Mouse (Mus musculus): ENCODE measurements around the gene Cfap45.

The Cfap45 gene

DNA sequence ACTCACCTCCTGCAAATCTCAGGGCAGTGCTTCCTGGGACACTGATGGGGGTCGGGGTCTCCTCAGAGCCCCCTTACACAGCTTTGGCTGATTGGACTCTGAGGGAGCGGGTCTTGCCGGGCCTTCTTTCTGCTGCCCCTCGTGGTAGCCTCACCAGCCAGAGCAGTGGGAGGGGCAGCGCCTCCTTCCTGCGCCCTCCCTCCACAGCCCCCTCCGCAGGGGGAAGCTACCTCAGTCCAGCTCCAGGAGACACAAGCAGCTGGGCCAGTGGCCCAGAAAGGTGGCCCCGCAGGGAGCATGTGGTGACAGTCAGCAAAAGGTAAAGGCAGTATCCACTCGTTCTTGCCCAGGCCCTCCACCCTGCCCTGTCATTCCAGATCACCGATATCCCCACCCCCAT, 23.2 kb upstream of the Cfap45 start:
- DNase-seq, result no peak

DNA sequence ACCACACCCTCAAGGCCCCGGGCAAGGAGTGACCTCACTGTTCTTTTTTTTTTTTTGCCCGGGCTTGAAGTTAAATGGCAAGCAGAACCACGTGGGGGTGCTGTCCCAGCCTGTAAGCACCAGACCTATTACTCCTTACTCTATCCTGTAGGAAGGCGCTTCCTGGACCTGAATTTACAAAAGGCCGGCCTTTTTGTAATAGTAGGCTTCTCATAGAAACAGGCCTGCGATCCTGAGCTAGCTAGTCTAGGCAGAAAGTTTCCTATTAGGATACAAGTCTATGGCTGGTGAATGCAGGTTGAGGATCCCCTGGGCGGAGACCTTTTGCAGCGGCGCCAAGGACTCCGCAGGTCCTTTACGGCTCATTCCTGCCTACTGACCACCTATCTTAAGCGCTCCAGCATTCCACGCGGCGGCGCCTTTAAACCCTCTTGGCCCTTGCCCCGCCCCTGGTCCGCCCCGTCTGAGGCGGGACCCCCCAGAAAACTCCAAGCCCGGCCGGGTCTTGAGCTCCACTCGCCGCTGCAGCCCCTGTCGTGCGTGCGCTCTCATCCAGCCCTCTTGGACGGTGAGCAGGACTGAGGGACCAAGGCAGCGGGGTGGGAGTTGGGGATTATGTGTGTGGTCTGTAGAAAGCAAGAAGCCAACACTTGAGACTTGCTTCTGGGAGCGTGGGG, 20.7 kb upstream of the Cfap45 start, which contains the start of gene Tagln2:
Gene Tagln2 (plus strand): TSS at position 283 of the 677 bp plus-strand sequence.
- DNase-seq, result peak; percentile 83

DNA sequence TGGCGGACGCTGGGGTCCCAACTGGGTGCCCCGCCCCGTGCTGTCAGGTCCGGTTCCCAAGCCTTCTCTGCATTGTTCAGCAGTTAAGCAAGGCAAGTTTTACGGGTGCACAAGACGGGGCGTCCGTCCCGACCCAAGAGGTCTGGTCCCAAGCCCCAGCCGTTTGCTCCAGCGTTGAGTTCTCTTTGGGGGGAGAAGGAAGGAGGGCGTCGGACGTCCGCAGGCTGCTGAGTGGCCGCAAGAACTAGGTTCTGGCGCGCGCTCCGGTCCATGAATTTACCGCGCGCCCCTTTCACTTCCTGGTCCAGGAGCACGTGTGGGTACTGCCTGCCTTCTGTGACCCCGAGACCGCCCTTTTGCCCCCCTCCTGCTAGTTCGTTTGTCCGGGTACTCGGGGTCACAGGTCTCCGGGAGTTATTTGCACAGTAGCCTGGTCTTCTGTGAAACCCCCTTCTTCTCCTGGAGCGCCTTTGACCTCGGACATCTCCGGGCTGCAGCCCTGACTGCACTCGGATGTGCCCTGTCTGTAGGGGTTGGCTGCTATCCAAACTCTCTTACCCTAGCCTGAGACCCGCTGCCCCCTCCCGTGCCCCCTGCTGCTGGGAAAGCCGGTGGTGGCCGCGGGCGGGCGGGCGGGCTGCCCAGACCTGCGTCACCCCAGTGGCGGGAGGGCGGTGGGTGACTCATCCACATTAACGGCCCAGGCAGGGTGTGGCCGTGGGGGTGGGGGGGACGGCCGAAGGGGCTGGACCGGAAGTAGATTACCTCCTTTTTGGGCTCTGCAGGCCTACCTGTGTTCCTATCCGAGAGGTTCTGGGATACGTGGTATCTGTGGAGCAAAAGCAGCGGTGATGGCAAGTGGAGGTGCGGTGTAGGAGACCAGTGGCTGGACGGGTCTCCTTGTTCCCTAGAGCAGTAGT, 19.9 kb upstream of the Cfap45 start:
- DNase-seq, result peak; percentile 89

DNA sequence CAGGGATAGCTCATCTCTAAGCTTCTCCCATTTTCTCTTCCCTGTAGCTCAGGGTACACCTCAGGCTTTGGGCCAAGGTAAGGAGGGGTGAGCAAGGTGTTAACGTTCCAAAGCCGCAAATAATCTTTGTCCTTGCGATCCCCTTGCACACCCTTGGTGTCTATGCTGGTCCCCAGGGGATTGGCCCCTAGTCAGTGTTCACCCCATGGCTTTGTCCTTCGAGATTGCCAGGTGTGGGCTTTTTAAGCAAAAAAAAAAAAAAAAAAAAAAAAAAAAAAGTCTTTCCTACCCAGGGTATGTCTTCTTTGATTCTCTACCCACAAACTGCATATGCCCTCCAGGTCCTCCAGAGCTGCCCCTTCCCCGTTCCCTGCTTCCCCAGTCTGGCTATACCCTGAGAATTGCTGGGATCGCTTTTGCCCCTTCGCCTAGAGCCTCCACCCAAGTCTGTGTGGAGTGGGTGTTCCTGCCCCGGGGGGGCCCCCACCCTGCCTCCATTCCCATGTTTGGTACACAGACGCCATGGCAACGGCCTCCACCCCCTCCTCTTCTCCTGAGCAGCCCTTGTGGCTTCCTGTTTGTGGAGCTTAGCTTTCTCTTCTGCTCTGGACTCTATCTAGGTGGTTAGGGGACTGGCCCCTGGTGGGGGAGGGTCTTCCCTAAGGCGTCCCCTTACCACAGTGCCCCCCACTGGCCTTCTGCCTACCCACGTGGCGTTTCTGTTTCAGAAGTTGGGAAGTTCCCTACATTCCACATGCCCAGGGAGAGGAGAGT, 19.0 kb upstream of the Cfap45 start:
- DNase-seq, result peak; percentile 72

- peak; percentile 37 for DNase-seq
Measured at GRCm38 (mm10) chr1:172502145-172503110, 18.2 kb upstream of the Cfap45 start.

- peak; percentile 77 for DNase-seq
Measured at GRCm38 (mm10) chr1:172503111-172503997, 17.2 kb upstream of the Cfap45 start.

- peak; percentile 22 for DNase-seq
Measured at GRCm38 (mm10) chr1:172504756-172505155, 15.8 kb upstream of the Cfap45 start.

- DNase-seq, result no peak
Measured at GRCm38 (mm10) chr1:172507001-172507400, 13.6 kb upstream of the Cfap45 start.

DNA sequence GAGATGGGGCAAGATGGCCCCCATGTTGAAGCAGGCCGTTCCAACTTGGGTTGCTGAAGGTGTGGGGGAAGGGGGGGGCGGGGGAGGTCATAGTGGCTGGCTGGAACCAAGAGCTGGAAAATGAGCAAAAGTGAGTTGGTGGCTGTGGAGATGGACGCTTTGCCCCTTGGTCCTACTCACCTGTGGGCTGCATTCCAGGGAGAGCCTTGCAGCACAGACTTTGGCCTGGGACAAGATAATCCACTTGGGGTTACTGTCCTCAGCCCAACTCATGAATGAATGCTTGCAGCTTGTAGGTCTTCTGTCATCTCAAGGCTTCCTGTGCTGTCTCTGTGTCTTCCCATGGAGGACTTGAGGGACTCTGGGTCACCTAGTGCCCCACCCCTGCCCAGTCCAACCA, 12.9 kb upstream of the Cfap45 start:
- no peak for DNase-seq

GRCm38 (mm10) chr1:172508172-172508571, 12.4 kb upstream of the Cfap45 start:
- DNase-seq, result no peak

DNA sequence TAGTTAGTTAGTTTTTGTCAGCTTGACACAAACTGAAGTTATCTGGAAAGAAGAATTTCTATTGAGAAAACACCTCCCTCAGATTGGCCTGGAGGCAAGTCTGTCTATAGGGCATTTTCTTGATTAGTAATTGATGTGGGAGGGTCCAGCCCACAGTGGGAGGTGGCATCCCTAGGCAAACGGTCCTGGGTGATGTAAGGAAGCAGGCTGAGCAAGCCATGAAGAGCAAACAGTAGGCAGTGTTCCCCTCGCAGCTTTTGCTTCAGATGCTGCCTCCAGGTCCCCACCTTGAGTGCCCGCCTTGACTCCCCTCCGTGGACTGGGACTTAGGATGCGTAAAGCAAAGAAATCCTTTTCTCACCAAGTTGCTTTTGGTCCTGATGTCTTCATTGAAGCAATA, 11.4 kb upstream of the Cfap45 start:
- DNase-seq, result no peak

DNA sequence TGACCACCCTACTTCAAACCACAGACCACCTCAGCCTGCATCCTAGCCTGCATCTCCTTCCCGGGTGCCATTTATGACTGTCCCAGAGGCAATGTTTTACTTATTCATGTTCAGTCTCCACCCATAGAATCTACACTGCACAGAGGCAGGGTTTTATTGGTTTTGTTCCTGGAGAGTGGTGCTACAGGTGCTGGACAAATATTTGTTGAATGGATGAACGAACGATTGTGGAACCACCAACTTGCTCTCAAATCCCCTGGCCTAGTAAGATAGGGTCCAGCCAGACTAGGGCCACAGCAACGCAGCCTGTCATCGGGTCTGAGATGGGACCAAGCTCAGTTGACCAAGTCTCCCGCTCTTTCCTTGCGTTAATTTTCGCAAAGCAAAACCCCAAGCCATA, 10.6 kb upstream of the Cfap45 start:
- DNase-seq, result no peak

GRCm38 (mm10) chr1:172510421-172510972, 10.1 kb upstream of the Cfap45 start:
- DNase-seq, result no peak

DNA sequence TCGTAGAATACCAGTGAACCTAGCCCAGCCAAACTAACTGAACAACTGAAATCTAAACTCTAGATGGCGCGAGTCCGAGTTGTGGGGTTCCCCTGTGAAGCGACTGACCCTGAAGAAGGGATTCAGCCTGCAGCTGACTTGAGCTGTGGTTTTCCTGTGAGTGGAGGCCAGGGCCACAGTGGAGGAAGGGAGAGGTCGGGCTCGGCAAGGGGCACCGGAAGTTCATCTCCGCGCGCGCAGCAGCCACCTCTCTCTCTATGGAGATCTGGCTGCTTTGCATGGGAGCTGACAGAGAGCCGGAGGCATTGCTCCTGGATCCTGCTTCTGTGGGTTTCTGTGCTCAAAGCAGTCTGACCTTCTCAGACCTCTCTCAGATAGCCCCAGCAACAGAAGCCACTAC, 7.6 kb upstream of the Cfap45 start:
- peak; percentile 30 for DNase-seq

- DNase-seq, result no peak
Measured at GRCm38 (mm10) chr1:172513525-172514212, 6.9 kb upstream of the Cfap45 start.

DNA sequence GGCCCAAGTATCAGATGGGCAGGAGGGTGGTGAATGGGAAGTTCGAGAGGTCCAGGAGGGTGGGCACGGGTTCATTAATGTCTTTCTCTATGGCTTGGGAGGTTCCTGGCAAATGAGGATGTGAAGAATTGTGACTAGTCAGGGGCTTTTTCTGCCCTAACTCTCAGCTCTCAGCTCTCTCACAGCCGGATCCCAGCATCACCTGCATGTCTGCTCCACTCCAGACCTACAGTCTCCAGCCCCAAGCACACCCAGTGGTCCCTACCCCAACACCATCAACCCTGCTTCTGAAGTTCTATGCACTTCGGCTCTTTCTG, 6.4 kb upstream of the Cfap45 start:
- DNase-seq, result no peak

DNA sequence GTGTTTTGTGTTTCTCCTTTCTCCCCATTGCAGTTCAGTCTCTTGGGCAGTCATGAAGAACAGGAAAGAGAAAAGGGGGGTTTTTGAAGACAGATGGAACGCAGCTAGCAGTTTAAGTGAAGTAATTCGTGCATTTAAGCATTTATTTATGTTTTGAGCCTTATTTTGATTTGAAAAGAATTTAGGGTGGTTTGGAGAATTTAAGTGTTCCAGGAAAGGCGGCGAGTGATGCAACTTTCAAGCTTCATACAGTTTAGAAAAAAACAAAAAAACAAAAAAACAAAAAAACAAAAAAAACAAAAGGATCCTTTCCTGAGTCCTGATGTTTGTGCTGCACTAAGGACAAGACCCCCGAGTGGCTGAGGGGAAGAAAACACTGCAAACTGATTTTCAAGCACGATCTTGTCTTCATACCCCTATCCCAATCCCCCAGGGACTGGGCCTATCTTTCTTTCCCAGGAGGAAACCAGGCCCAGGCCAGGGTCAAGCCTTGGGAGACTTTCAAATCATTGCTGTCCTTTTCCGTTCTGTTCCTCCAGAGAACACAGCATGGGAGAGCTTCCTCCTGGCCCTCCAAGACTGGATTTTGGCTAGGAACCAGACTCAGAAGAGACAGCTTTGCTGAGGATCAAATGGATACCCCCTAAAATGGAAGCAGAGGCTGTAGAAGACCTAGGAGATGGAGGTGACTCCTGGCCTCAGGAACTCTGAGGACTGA, 5.9 kb upstream of the Cfap45 start:
- no peak for DNase-seq

- no peak for DNase-seq
Measured at GRCm38 (mm10) chr1:172515396-172515795, 5.2 kb upstream of the Cfap45 start.

- no peak for DNase-seq
Measured at GRCm38 (mm10) chr1:172518013-172518412, 2.6 kb upstream of the Cfap45 start.

DNA sequence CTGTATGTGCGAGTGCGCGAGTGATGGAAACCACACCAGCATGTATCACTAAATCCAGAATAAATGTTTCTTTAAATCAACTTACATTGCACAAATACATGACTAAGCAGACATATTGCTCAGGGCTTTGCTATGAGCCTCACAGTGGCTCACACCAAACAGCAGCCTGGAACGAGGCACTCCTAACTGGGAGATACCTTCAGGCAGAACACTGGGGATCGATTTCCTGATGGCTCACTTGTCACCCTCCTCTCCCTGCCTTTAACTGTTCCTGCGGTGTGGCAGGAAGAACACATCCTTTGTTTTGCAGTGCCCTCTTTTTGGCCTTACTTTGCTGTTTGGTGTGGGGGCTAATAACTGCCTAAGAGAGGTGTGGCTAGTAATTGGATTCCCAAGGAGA, 957 bp upstream of the Cfap45 start:
- no peak for DNase-seq

All from retina, postnatal 1 day (tissue).